Mouse (Mus musculus): ENCODE measurements around the gene Ntn3. TPM values are rescaled to one million over a fixed set of nuclear protein-coding genes. Genes with fewer than 3 reads are reported as not detected.

The Ntn3 gene
- polyA plus RNA-seq, 2 experiments = 14.5 to 32.6 TPM

DNA sequence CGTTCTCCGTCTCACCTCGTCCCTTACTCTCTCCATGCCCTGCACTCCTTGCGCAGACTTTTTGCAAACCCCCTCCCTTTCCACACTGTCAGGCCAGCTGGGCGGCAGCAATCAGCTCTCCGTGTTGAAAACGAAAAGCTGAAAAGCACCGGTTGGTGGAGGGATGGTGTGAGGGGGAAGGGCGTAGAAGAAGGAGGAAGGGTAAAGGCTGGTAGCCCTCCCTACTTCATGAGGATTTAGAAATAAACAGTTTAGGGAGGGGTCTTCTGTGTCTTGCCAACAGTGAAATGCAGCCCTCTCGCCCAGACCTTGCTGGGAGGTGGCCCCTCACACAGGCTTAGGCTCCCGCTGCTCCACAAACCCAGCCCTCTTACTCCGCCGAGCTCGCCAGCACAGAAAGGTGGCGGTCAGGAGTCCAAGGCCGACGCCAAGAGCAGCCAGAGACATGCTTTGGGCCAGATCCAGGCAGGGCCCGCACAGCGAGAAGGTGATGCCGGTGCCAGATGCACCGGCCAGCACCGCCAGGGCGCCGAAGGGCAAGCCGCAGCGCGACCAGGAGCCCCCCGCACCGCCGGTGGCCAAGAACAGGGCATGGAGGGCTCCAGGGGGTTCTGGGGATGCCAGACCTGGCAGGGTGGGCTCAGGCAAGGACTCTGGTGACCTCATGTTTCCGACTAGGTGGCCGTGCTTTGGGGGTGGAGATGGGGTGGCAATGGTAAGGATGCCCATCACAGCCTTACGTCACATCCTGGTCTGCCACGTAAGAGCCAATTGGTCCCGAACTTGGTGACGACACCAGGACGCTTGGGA, 2.5 kb upstream of the Ntn3 start:
- no peaks in the 10 kb centered on the region for H3K9me3 ChIP-seq (ENCODE audit: control insufficient read depth, low read length)
- H3K4me1 ChIP-seq (ENCODE audit: control insufficient read depth, insufficient read depth, low read length) = peaks cover 40% of the 10 kb centered on the region
- no peaks in the 10 kb centered on the region for H3K27me3 ChIP-seq (ENCODE audit: control insufficient read depth, insufficient read depth, low read length)
- ATAC-seq (ENCODE audit: low FRiP score, low read depth) (peak; percentile 5; the same call in 1 of the 2 replicates), DNase-seq (ENCODE audit: low spot score) (peak; percentile 70)
- peak overlapping the region; percentile 90 for H3K27ac ChIP-seq (replicated peaks; ENCODE audit: low read depth, low read length)
- H3K9ac ChIP-seq (ENCODE audit: low read depth, low read length, severe bottlenecking) = peak overlapping the region; percentile 67
- 0 out of 2 replicates have a peak, but pooled peaks have one; percentile 12 for TF ChIP-seq POLR2A (IDR thresholded peaks at IDR 0.05; ENCODE audit: borderline replicate concordance, extremely low read depth, insufficient read depth, insufficient read length)
- peak overlapping the region; percentile 78 for H3K4me2 ChIP-seq (replicated peaks; ENCODE audit: low read depth, low read length, severe bottlenecking)
- peaks cover 18% of the 10 kb centered on the region for H3K36me3 ChIP-seq (ENCODE audit: control insufficient read depth, insufficient read depth, low read length)
- WGBS = 2% methylated on average over 37 of the region's 37 CpGs
- H3K4me3 ChIP-seq (replicated peaks; ENCODE audit: low read length) = peak overlapping the region; percentile 45

DNA sequence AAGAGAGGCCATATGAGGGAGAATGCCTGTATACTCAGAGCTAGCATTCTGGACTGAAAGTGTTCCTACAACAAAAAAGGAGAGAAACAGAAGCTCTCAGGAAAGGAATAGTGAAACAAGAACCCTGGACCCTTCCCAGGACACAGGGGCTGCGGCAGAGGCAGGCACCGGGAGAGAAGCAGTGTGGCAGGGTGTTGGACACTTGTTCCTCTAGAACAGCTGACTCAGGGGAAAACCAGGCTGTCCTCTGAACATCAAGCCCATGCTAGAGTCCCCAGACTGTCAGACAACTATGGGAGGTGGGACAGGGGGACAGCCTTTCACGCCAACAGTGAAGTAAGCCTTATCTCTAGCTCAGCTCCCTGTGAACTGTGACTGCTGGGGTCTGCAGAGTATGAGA, 1.3 kb upstream of the Ntn3 start:
- peaks cover 10% of the 10 kb centered on the region for H3K36me3 ChIP-seq (ENCODE audit: control insufficient read depth, insufficient read depth, low read length)
- no peak overlapping the region for H3K4me3 ChIP-seq (replicated peaks; ENCODE audit: low read length)
- H3K27ac ChIP-seq (replicated peaks; ENCODE audit: low read depth, low read length) = peak overlapping the region; percentile 90
- H3K4me1 ChIP-seq (ENCODE audit: control insufficient read depth, insufficient read depth, low read length) = peaks cover 52% of the 10 kb centered on the region
- DNase-seq (ENCODE audit: low spot score) (no peak), ATAC-seq (ENCODE audit: low FRiP score, low read depth) (no peak)
- WGBS = 58% methylated on average over 3 of the region's 3 CpGs
- TF ChIP-seq POLR2A (IDR thresholded peaks at IDR 0.05; ENCODE audit: borderline replicate concordance, extremely low read depth, insufficient read depth, insufficient read length) = no peak
- H3K9me3 ChIP-seq (ENCODE audit: control insufficient read depth, low read length) = no peaks in the 10 kb centered on the region
- no peaks in the 10 kb centered on the region for H3K27me3 ChIP-seq (ENCODE audit: control insufficient read depth, insufficient read depth, low read length)
- peak overlapping the region; percentile 16; the same call in 1 of the 2 replicates for H3K9ac ChIP-seq (ENCODE audit: low read depth, low read length, severe bottlenecking)
- H3K4me2 ChIP-seq (replicated peaks; ENCODE audit: low read depth, low read length, severe bottlenecking) = peak overlapping the region; percentile 78

DNA sequence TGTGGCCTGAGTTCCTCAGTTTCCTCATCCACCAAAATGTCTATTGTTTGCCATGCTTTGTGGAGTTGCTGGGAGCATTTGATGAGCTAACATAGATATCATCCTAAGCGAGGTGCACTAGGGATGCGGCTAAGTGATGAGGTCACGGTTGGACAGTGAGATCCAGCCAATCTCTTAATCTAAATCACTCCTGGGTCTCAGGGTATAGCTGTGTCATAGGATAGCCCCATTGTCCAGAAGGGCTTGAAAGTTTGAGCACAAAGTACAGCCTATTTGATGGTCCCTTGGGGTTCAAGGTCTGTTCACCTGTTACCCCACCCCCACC, 547 bp upstream of the Ntn3 start:
- ATAC-seq (ENCODE audit: low FRiP score, low read depth) = no peak
- no peak for TF ChIP-seq POLR2A (IDR thresholded peaks at IDR 0.05; ENCODE audit: borderline replicate concordance, extremely low read depth, insufficient read depth, insufficient read length)
- 0 out of 2 replicates have a peak overlapping the region, but pooled peaks have one; percentile 73 for H3K4me3 ChIP-seq (replicated peaks; ENCODE audit: low read length)

DNA sequence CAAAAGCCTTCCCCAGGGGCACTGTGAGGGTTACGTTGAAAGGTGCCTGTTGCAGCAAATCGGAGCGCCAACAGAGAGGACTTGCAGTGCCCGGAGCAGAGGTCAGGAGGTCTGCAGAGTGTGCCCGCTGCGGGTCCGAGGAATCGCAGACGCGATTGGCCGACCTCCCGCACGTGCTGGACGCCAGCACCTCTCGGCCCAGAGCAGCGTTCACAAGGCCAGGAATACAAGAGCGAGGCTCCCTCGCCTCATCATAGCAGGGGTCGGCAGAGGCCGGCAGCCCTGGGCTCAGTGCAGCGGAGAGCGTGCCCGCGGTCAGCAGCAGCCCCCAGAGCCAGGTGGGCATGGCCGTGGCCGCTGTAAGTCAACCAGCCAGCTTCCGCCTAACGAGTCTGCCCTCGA, 689 bp downstream of the Ntn3 start:
- peak overlapping the region; percentile 90 for H3K27ac ChIP-seq (replicated peaks; ENCODE audit: low read depth, low read length)
- WGBS = 3% methylated on average over 9 of the region's 29 CpGs

More for the DNA sequence above, 547 bp upstream of the Ntn3 start:
- Histone ChIP-seq H3K4me2 (replicated peaks; ENCODE audit: low read depth, low read length, severe bottlenecking) (peak overlapping the region; percentile 96), H3K27me3 (ENCODE audit: control insufficient read depth, insufficient read depth, low read length) (no peaks in the 10 kb centered on the region), H3K9ac (ENCODE audit: low read depth, low read length, severe bottlenecking) (no peak overlapping the region), H3K36me3 (ENCODE audit: control insufficient read depth, insufficient read depth, low read length) (0 out of 2 replicates have a peak, but pooled peaks cover 3% of the 10 kb centered on the region), H3K27ac (replicated peaks; ENCODE audit: low read depth, low read length) (peak overlapping the region; percentile 90), H3K9me3 (ENCODE audit: control insufficient read depth, low read length) (no peaks in the 10 kb centered on the region), H3K4me1 (ENCODE audit: control insufficient read depth, insufficient read depth, low read length) (peaks cover 54% of the 10 kb centered on the region)
- DNase-seq (ENCODE audit: low spot score) = no peak
- WGBS = 74% methylated on average over 3 of the region's 3 CpGs

DNA sequence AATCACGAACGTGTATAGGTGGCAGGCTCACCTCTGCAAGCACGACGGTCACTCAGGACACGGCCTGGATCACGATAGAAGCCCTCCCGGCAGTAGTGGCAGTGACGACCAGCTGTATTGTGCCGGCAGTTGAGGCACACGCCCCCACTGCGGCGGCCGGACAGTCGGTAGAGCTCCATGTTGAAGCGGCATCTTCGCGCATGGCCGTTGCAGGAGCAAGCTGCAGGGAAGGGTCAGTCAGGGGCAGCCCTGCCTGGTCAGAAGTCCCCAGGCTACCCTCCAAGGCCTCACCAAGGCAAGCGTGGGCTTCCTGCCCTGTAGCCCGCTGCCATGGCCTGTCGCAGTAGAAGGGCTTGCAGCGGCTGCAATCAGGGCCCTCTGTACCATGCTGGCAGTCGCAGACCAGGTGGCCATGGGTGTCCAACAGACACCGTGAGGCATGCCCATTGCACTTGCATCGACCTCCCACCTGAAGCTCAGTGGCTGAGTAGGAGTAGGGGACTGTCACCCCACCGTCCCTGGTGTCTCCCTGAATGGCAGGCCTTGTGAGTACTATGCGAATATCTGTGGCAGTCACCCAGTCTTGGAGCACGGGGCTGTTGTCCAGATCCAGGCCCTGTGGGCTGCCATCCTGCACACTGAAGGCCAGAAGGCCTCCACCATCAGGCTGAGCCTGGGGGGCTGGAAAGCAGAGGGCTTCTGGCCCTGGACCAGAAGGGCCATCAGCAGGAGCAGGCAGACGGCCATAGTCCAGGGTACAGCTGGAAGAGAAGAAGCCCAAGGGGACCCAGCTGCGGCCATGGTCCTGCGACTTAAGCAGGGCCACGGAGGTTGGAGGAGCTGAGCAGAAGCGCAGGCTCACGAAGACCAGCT, 1.3 kb downstream of the Ntn3 start:
- Histone ChIP-seq H3K27ac (replicated peaks; ENCODE audit: low read depth, low read length) (peak overlapping the region; percentile 90), H3K4me2 (replicated peaks; ENCODE audit: low read depth, low read length, severe bottlenecking) (peak overlapping the region; percentile 96), H3K9ac (ENCODE audit: low read depth, low read length, severe bottlenecking) (peak overlapping the region; percentile 83), H3K4me1 (ENCODE audit: control insufficient read depth, insufficient read depth, low read length) (peaks cover 73% of the 10 kb centered on the region), H3K36me3 (ENCODE audit: control insufficient read depth, insufficient read depth, low read length) (0 out of 2 replicates have a peak, but pooled peaks cover 2% of the 10 kb centered on the region), H3K4me3 (replicated peaks; ENCODE audit: low read length) (peak overlapping the region; percentile 73), H3K27me3 (ENCODE audit: control insufficient read depth, insufficient read depth, low read length) (no peaks in the 10 kb centered on the region), H3K9me3 (ENCODE audit: control insufficient read depth, low read length) (no peaks in the 10 kb centered on the region)
- 54% methylated on average over 34 of the region's 34 CpGs for WGBS
- no peak for DNase-seq (ENCODE audit: low spot score)
- TF ChIP-seq POLR2A (IDR thresholded peaks at IDR 0.05; ENCODE audit: borderline replicate concordance, extremely low read depth, insufficient read depth, insufficient read length) = no peak
- no peak for ATAC-seq (ENCODE audit: low FRiP score, low read depth)

More for the DNA sequence above, 689 bp downstream of the Ntn3 start:
- Histone ChIP-seq H3K9ac (ENCODE audit: low read depth, low read length, severe bottlenecking) (peak overlapping the region; percentile 83), H3K9me3 (ENCODE audit: control insufficient read depth, low read length) (no peaks in the 10 kb centered on the region), H3K4me3 (replicated peaks; ENCODE audit: low read length) (peak overlapping the region; percentile 73), H3K4me1 (ENCODE audit: control insufficient read depth, insufficient read depth, low read length) (peaks cover 66% of the 10 kb centered on the region), H3K4me2 (replicated peaks; ENCODE audit: low read depth, low read length, severe bottlenecking) (peak overlapping the region; percentile 96), H3K36me3 (ENCODE audit: control insufficient read depth, insufficient read depth, low read length) (0 out of 2 replicates have a peak, but pooled peaks cover 2% of the 10 kb centered on the region), H3K27me3 (ENCODE audit: control insufficient read depth, insufficient read depth, low read length) (no peaks in the 10 kb centered on the region)
- no peak for TF ChIP-seq POLR2A (IDR thresholded peaks at IDR 0.05; ENCODE audit: borderline replicate concordance, extremely low read depth, insufficient read depth, insufficient read length)
- ATAC-seq (ENCODE audit: low FRiP score, low read depth) (no peak), DNase-seq (ENCODE audit: low spot score) (no peak)
